Mouse (Mus musculus) left cerebral cortex, adult 2 months (tissue): ENCODE results near the gene Zscan4c. TPM values are rescaled to one million over a fixed set of nuclear protein-coding genes. Genes with fewer than 3 reads are reported as not detected.
"Not testable (repeated sequence)": the region's sequence is repeated elsewhere in the genome, so short reads cannot be mapped to it uniquely, and the experiment has no call there.

Source experiments
- DNase-seq, 2 experiments: peaks; one replicate each; pipeline ENCODE4 v3.0.0; 2021 to 2022; ENCODE audit warnings: low spot score in 2 of 2, mixed read lengths in 1 of 2; ENCODE audit errors: extremely low spot score in 1 of 2
- H3K27ac ChIP-seq: fragments of 200-600 bp; 2 replicates; pipeline ENCODE4 v1.8.1; 2022
- H3K4me3 ChIP-seq: fragments of 200-600 bp; 2 replicates; pipeline ENCODE4 v1.8.1; 2022
- intact Hi-C: fragments of 180-260 bp; cut with DNase I; formaldehyde crosslinking; loops from one replicate; pipeline ENCODE4 v1.15.1; 2025
- long read RNA-seq, 2 experiments: library from polyadenylated mRNA; stranded (forward); transcript quantifications; one replicate each; pipeline ENCODE4 v2.0.0; 2021; ENCODE audit warnings: borderline mapping rate in 2 of 2
- microRNA-seq, 2 experiments: library from miRNA; unstranded; fragments of <30 nt; microRNA quantifications; one replicate each; pipeline ENCODE4 v1.2.0; 2021
- total RNA-seq, 2 experiments: library from RNA; stranded (reverse); gene quantifications; 2 replicates each; pipeline ENCODE4 v1.2.3; 2021

The Zscan4c gene
- not detected for total RNA-seq
- long read RNA-seq, experiment 1, result 0 reads
- long read RNA-seq, experiment 2, result 0 reads

- H3K4me3 ChIP-seq, H3K27ac ChIP-seq, intact Hi-C loops, DNase-seq: not testable (repeated sequence)
Measured at GRCm38 (mm10) chr7:11005445-11005844, at the start of gene Zscan4c. TSS of gene Zscan4c (plus strand) at chr7:11005745.

Small RNA genes within 50 kb of the gene (microRNA-seq; reads per million reads assigned to microRNA genes)
- gene Mir297-1, result 0 reads per million in 2 experiments

Other genes starting within 250 kb of the Zscan4c start
- not detected for gene Zscan4b, start 100.7 kb upstream of the Zscan4c start, total RNA-seq
- gene Zscan4-ps1, start 63.9 kb downstream of the Zscan4c start, total RNA-seq, result not detected
- gene Zscan4d, start 160.4 kb downstream of the Zscan4c start, total RNA-seq, result not detected